Mouse (Mus musculus) cortical plate, adult 2 months (tissue): ENCODE measurements around the gene Sfta2.

ENCODE experiments used
- CTCF ChIP-seq: fragments of 200-500 bp; IDR thresholded peaks from 2 replicates; pipeline ENCODE4 v1.5.1; 2011; ENCODE audit warnings: mild to moderate bottlenecking, control low read depth, low read length; ENCODE audit not compliant: insufficient read depth; ENCODE audit errors: extremely low read depth
- POLR2A ChIP-seq: fragments of 200-500 bp; IDR thresholded peaks from 2 replicates; pipeline ENCODE4 v1.6.1; 2011; ENCODE audit warnings: mild to moderate bottlenecking, low read length, control low read depth; ENCODE audit not compliant: insufficient read depth; ENCODE audit errors: extremely low read depth

- TF ChIP-seq CTCF (no peak), POLR2A (no peak)
Measured at GRCm38 (mm10) chr17:35689936-35690645, 88.7 kb downstream of the Sfta2 start.
